Mouse (Mus musculus) kidney, embryonic 14.5 days (tissue): ENCODE data around the gene Mrpl42. TPM values are rescaled to one million over a fixed set of nuclear protein-coding genes. Genes with fewer than 3 reads are reported as not detected.
"Not testable (repeated sequence)": the region's sequence is repeated elsewhere in the genome, so short reads cannot be mapped to it uniquely, and the experiment has no call there.

Source experiments
- ATAC-seq: fragments of 200-750 bp; cut with Nextera tagmentation; 2 replicates; pipeline ENCODE4 v1.8.0; 2017; ENCODE audit warnings: moderate number of reproducible peaks, mild to moderate bottlenecking, moderate TSS enrichment, moderate library complexity; ENCODE audit not compliant: low FRiP score, low TSS enrichment
- H3K27ac ChIP-seq: fragments of 300-500 bp; sonication (generic); 2 replicates; pipeline ENCODE4 v1.5.1; 2014; ENCODE audit warnings: low read depth, mild to moderate bottlenecking, low read length, moderate library complexity, mixed read lengths
- H3K27me3 ChIP-seq: fragments of 300-500 bp; sonication (generic); 2 replicates; pipeline ENCODE4 v1.6.1; 2014; ENCODE audit warnings: mild to moderate bottlenecking, low read length; ENCODE audit not compliant: control insufficient read depth, insufficient read depth
- H3K36me3 ChIP-seq: fragments of 300-500 bp; sonication (generic); 2 replicates; pipeline ENCODE4 v1.6.1; 2014; ENCODE audit warnings: low read length, mixed read lengths; ENCODE audit not compliant: control insufficient read depth, insufficient read depth
- H3K4me1 ChIP-seq: fragments of 300-500 bp; sonication (generic); 2 replicates; pipeline ENCODE4 v1.6.1; 2014; ENCODE audit warnings: low read length, mixed read lengths; ENCODE audit not compliant: control insufficient read depth, insufficient read depth
- H3K4me2 ChIP-seq: fragments of 300-500 bp; sonication (generic); replicated peaks from 2 replicates; pipeline ENCODE4 v1.6.1; 2014; ENCODE audit warnings: low read depth, mild to moderate bottlenecking, low read length
- H3K4me3 ChIP-seq: fragments of 300-500 bp; sonication (generic); 2 replicates; pipeline ENCODE4 v1.5.1; 2014; ENCODE audit warnings: mild to moderate bottlenecking, low read length
- H3K9ac ChIP-seq: fragments of 300-500 bp; sonication (generic); 2 replicates; pipeline ENCODE4 v1.6.1; 2014; ENCODE audit warnings: low read depth, mild to moderate bottlenecking, low read length, moderate library complexity
- H3K9me3 ChIP-seq: fragments of 300-500 bp; sonication (generic); 2 replicates; pipeline ENCODE4 v1.6.1; 2016; ENCODE audit warnings: low read length; ENCODE audit not compliant: control insufficient read depth
- WGBS: fragments of 180-500 bp; shearing (Covaris S2); extraction: QIAGEN DNeasy Blood & Tissue Kit; methylation state at CpG from one replicate; pipeline ENCODE4 v1.1.7; 2014; 5-methylcytosine and 5-hydroxymethylcytosine counted together
- polyA plus RNA-seq: library from polyadenylated mRNA; unstranded; fragments of >200 nt; fragmentation: Nextera tagmentation; extraction: Ambion mirVana; gene quantifications from 2 replicates; pipeline ENCODE4 v1.2.1, GENCODE M21; 2014

Mrpl42 gene
- polyA plus RNA-seq = 334 and 466 TPM in 2 replicates

DNA sequence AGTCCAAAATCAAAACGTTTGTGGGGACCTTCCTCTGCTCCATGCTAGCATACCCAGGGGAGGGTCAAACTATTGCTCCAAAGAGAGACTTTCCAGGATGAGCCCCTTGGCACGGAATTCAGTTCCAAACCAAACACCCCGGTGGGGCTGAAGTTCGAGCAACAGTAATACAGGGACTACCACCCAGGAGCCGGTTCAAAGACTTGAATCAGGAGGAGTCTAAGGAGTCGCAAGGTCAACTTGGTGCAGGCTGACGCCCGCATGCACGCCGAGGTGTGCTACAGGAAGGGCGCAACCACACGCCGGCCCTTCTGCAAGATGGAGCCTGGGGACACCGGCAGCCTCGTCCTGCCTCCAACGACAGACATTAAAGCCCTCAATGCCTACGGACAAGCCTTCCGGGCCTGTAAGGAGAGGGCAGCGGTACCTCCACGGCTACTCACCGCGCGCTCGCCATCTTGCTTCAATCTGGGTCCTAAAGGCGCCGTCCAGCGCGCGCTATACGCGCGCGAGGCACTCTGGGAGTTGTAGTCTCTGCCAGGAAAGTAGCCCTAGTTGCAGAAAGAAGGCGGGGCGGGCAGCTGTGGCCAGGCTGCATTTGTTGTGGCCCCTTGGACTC lies at the start of gene Mrpl42:
Gene Mrpl42 (minus strand): TSS at position 478 of the 619 bp plus-strand sequence.
- Histone ChIP-seq H3K27ac (peak within 1 kb of the TSS; percentile 43; the same call in 1 of the 2 replicates), H3K9ac (peak within 1 kb of the TSS; percentile 59), H3K4me1 (no peaks in the 10 kb centered on the region), H3K36me3 (peaks cover under 1% of the 10 kb centered on the region; the same call in 1 of the 2 replicates), H3K27me3 (no peaks in the 10 kb centered on the region), H3K9me3 (no peaks in the 10 kb centered on the region), H3K4me2 (peak within 1 kb of the TSS; percentile 54), H3K4me3 (peak within 1 kb of the TSS; percentile 63)
- peak; percentile 96 for ATAC-seq
- WGBS = under 1% methylated on average over 35 of the region's 35 CpGs

DNA sequence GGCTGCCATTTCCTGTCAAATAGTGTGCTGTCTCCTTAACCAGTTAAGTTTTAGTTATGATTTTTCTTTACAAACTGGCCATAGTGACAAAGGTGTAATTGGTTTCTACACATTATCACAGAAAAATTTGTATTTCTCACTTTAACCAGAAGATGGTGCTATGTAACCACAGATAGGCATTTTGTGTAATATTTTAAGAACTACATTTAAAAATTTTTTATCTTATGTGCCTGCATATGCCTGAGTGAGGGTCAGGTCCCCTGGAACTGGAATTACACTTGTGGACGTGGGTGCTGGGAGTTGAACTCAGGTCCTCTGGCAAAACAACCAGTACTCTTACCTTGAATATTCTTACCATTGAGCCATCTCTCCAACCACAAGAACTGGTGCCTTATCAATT lies 48.8 kb upstream of the Mrpl42 start:
- 61% methylated on average over 1 of the region's 1 CpGs for WGBS
- Histone ChIP-seq H3K9me3 (no peaks in the 10 kb centered on the region), H3K4me3 (no peak overlapping the region), H3K9ac (no peak overlapping the region), H3K4me1 (no peaks in the 10 kb centered on the region), H3K27ac (no peak overlapping the region), H3K36me3 (peaks cover 58% of the 10 kb centered on the region), H3K4me2 (no peak overlapping the region), H3K27me3 (no peaks in the 10 kb centered on the region)
- no peak for ATAC-seq

DNA sequence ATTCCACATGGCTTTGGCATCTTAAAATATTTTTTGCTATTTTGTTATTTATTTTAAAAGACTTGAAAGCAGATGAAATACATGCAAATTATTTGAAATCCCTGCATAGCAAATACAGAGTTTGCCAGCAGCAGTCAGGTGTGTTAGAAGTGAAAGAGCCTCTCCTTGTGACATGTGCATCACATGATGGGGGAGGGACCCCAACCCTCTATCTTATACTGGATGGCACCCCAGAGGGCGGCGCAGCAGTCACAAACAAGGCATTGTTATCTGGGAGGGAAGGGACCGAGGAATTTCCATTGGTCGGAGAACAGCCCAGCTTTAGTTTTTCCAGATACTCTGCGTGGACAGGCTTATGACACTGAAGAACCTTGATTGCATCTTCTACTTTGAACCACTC lies 47.3 kb upstream of the Mrpl42 start:
- not testable (repeated sequence) for H3K9me3 ChIP-seq, H3K27ac ChIP-seq, H3K9ac ChIP-seq, H3K4me3 ChIP-seq, H3K4me2 ChIP-seq, H3K4me1 ChIP-seq, H3K27me3 ChIP-seq, ATAC-seq
- peaks cover 72% of the 10 kb centered on the region for H3K36me3 ChIP-seq
- WGBS = 84% methylated on average over 5 of the region's 5 CpGs

DNA sequence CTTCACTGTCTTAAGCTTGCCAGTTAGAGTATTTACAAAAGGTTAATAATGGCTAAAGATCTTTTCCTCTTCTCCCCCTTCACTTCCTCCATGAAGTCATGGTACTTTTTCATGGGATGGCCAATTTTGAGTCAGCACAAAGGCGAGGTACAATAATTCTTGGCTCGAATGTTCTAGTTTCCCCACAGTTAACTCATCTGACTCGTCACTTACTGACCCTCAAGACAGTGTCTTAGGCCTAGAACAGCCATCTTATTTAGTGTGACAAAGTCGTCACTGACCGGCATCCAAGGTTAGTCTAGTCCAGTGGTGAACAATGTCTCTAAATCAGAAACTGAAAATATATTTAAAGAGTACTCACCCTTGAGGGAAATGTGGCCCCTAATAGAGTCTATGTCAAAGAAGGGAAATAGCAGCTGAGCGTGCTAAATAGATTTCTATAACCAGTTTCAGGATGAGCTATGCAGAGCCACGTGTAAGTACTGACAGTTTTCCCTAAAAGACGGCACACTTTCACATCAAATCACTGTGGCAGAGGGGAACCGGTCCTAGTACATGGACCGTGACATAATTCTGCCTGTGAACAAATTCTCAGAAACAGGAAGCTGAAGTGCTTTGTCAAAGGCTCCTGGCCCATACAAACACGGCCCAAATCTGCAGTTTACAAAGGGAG lies 46.5 kb upstream of the Mrpl42 start:
- Histone ChIP-seq H3K4me2 (no peak overlapping the region), H3K27ac (no peak overlapping the region), H3K4me1 (no peaks in the 10 kb centered on the region), H3K9me3 (no peaks in the 10 kb centered on the region), H3K4me3 (no peak overlapping the region), H3K27me3 (no peaks in the 10 kb centered on the region), H3K36me3 (peaks cover 78% of the 10 kb centered on the region), H3K9ac (no peak overlapping the region)
- ATAC-seq = no peak
- 84% methylated on average over 11 of the region's 11 CpGs for WGBS

DNA sequence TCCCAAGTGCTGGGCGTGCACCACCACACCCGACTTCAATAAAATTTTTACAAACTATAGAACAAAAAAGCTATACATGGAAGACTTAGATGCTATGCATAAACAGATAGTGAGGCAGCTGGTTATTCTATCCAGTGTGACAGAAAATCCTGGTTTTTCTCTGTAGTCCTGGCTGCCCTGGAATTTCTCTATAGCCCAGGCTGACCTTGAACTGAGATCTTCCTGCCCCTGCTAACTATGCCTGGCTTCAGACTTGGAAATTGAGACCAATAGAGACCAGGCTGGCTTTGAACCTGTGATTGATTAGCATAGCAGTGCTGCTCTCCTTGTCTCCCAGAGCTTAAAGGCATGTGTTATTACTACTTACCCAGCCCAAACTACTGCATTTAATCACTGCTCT lies 44.4 kb upstream of the Mrpl42 start:
- no peak overlapping the region for H3K4me2 ChIP-seq
- H3K9me3 ChIP-seq = no peaks in the 10 kb centered on the region
- 90% methylated on average over 2 of the region's 2 CpGs for WGBS
- no peaks in the 10 kb centered on the region for H3K27me3 ChIP-seq
- no peak overlapping the region for H3K4me3 ChIP-seq
- H3K36me3 ChIP-seq = peaks cover 77% of the 10 kb centered on the region
- H3K27ac ChIP-seq = no peak overlapping the region
- H3K4me1 ChIP-seq = no peaks in the 10 kb centered on the region
- H3K9ac ChIP-seq = no peak overlapping the region
- no peak for ATAC-seq

DNA sequence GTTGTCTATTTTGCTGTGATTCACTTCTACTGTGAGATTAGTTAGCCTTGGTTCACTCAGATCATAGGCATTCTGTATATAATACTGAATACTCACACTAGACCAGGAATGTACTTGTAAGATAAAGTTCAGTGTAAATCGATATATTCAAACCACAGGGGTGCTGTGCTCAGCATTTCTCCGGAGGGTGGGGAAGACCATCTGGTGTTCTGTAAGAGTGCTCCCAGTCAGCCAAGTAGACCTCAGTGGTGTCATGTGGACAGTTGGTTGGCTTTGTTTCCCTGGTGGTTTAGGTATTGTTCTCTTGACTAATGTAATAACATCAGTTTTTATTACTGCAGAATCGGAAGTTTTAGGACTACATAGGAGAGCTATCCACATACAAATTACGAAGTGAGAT lies 43.3 kb upstream of the Mrpl42 start:
- no peak overlapping the region for H3K4me2 ChIP-seq
- no peaks in the 10 kb centered on the region for H3K27me3 ChIP-seq
- H3K36me3 ChIP-seq = peaks cover 66% of the 10 kb centered on the region
- H3K4me1 ChIP-seq = no peaks in the 10 kb centered on the region
- no peak overlapping the region for H3K27ac ChIP-seq
- no peak overlapping the region for H3K4me3 ChIP-seq
- no peaks in the 10 kb centered on the region for H3K9me3 ChIP-seq
- WGBS = 85% methylated on average over 4 of the region's 4 CpGs
- ATAC-seq = no peak
- H3K9ac ChIP-seq = no peak overlapping the region

DNA sequence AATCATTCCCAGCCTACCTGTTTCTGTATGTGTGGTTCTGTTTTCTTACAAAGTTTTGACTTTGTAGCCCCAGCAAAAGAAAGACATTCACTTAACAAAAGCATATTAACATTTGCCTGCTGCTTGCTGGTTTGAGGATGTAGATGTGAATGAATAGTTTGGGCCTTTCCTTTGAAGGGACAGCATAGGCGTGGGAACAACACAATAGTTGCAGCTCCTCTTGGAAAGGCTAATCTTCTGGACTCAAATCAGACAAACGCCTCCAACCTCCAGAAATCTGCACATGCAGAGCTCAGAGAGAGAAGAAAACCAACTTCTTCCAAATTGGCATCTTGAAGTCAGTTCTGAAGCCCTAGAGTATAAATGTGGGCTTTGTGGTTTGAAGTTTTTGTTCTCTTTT lies 42.9 kb upstream of the Mrpl42 start:
- ATAC-seq = no peak
- H3K27me3 ChIP-seq = no peaks in the 10 kb centered on the region
- H3K36me3 ChIP-seq = peaks cover 62% of the 10 kb centered on the region
- H3K9ac ChIP-seq = no peak overlapping the region
- no peaks in the 10 kb centered on the region for H3K4me1 ChIP-seq
- H3K27ac ChIP-seq = no peak overlapping the region
- WGBS = 89% methylated on average over 2 of the region's 2 CpGs
- H3K4me3 ChIP-seq = no peak overlapping the region
- no peak overlapping the region for H3K4me2 ChIP-seq
- no peaks in the 10 kb centered on the region for H3K9me3 ChIP-seq

DNA sequence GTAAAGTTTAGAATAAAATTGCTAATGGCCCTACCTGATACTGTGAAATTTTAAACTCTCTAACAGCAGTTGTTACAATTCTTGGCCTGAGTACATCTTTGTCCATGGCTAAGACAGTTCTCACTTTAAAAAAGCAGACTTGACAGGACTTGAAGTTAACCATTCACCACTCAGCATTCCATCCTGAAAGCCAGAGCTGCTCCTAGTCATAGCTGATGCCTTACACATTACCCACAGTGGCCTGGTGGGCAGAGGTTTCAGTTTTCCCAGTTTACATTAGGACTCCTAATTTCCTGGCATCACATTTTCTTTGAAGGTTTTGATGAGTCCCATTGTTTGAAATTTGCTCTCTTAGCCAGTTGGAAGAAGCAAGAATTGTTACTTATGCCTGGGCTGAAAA lies 42.3 kb upstream of the Mrpl42 start:
- Histone ChIP-seq H3K4me2 (no peak overlapping the region), H3K36me3 (peaks cover 56% of the 10 kb centered on the region)
- ATAC-seq = no peak

DNA sequence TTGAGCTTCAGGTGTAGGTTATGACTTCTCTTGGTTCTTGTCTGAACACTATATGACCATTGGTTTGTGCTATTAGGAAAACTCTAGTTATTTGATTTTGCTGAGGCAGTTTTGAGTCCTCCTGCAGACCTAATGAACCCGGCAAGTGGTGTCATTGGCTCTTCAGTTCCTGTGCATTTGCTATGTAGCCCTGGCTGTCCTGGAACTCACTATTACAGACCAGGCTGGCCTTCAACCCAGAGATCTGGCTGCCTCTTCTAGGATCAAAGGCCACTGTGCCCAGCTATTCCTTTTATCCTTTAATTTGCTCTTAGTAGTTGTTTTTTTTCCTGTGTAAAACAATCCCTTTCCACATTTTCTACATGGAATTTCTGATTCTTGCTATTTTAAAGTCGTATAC lies 41.6 kb upstream of the Mrpl42 start:
- H3K4me2 ChIP-seq = no peak overlapping the region
- H3K27ac ChIP-seq = no peak overlapping the region
- H3K36me3 ChIP-seq = peaks cover 51% of the 10 kb centered on the region
- H3K9me3 ChIP-seq = no peaks in the 10 kb centered on the region
- no peak for ATAC-seq
- 90% methylated on average over 2 of the region's 2 CpGs for WGBS
- no peak overlapping the region for H3K9ac ChIP-seq
- no peak overlapping the region for H3K4me3 ChIP-seq
- no peaks in the 10 kb centered on the region for H3K27me3 ChIP-seq
- H3K4me1 ChIP-seq = no peaks in the 10 kb centered on the region

More for the DNA sequence above, 42.3 kb upstream of the Mrpl42 start:
- Histone ChIP-seq H3K27ac (no peak overlapping the region), H3K4me1 (no peaks in the 10 kb centered on the region), H3K9ac (no peak overlapping the region), H3K4me3 (no peak overlapping the region), H3K27me3 (no peaks in the 10 kb centered on the region), H3K9me3 (no peaks in the 10 kb centered on the region)
